Mouse (Mus musculus): ENCODE measurements at regions not wholly inside any gene's neighbourhood (a gene's known extent, or its start where the extent isn't known, plus 50 kb on each side); places are given as distances from the start of the nearest gene placed in this dataset.

DNA sequence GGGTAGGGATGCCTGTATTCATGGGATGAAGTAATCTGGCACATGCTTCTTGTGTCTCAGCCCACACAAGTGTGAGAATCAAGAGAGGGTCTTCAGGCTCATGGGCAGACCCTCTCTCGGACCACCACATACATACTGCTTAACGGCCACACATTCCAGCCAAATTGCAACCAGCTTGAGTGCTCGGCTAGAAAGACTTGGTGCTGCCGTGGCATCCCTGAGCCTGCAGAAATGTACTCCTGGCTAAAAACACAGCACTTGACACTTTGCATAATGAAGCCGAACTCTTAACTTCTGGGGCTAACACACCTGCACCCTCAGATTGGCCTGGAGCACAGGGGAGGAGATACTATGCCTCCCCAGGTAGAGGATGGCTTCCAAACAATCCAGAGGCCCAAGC lies 461.6 kb upstream of the 3110018I06Rik start:
- no peak for TF ChIP-seq CTCF (IDR thresholded peaks at IDR 0.05; ENCODE audit: control insufficient read depth, insufficient read depth, insufficient replicate concordance, low read depth, low read length)
- TF ChIP-seq POLR2A (IDR thresholded peaks at IDR 0.05; ENCODE audit: control insufficient read depth, low read depth, low read length) = no peak

All from testis, adult 2 months (tissue).